In genomic region chr9:41061446-41061845, GRCm38 (mm10) we compare ENCODE assay signal across 21 mouse cellular contexts. TPM values are rescaled to one million over a fixed set of nuclear protein-coding genes. Genes with fewer than 3 reads are reported as not detected.
DNase-seq lines count a peak whose midpoint lies in the region; ATAC-seq and TF ChIP-seq lines count a peak whose summit lies in the region.
"Had no signal": no experiment of that assay in that cellular context is flagged by ENCODE, and none has a peak within 500 bp of the region (broad histone marks: within the 10 kb centered on the region; RNA-seq: fewer than 3 reads in every experiment).

No protein-coding gene starts in this region.

- DNase-seq in forebrain, postnatal 0 days = no peak
- DNase-seq in forebrain, embryonic 11.5 days (ENCODE audit: low spot score) = no peak
- peak; percentile 51 for DNase-seq in retina, embryonic 14.5 days (ENCODE audit: low spot score)
- DNase-seq in retina, postnatal 1 day = no peak
- no peak for DNase-seq in gastrocnemius, adult 18-20 months (ENCODE audit: low spot score)
- DNase-seq in adrenal gland, adult 18-20 months (ENCODE audit: low spot score in 2 of 2) = no peak
- DNase-seq: B cell, adult 2 months; cerebellum, adult 9-11 months; gastrocnemius, postnatal 36 days; lung, postnatal 14 days; thymus, postnatal 36 days had no signal

- no peak for ATAC-seq in forebrain, postnatal 0 days
- no peak for ATAC-seq in forebrain, embryonic 11.5 days (replicated peaks; ENCODE audit: low FRiP score)
- no peak for ATAC-seq in hindbrain, embryonic 16.5 days
- ATAC-seq in neural tube, embryonic 15.5 days (ENCODE audit: low FRiP score) = no peak
- ATAC-seq: forebrain, embryonic 15.5 days; intestine, postnatal 0 days had no signal

- 0 out of 2 replicates have a peak overlapping the region, but pooled peaks have one; percentile 15 for H3K27ac ChIP-seq in forebrain, postnatal 0 days (ENCODE audit: low read depth, low read length)
- H3K27ac ChIP-seq in forebrain, embryonic 11.5 days (ENCODE audit: low read depth, low read length) = no peak overlapping the region
- 0 out of 2 replicates have a peak overlapping the region, but pooled peaks have one; percentile 46 for H3K27ac ChIP-seq in hindbrain, embryonic 16.5 days (ENCODE audit: low read depth, low read length)
- H3K27ac ChIP-seq in neural tube, embryonic 15.5 days (replicated peaks) = peak overlapping the region; percentile 48; the same call in 1 of the 2 replicates
- H3K27ac ChIP-seq: kidney, embryonic 15.5 days; limb, embryonic 15.5 days had no signal

- 46% methylated on average over 5 of the region's 5 CpGs for WGBS in forebrain, postnatal 0 days
- WGBS in forebrain, embryonic 11.5 days = 33% methylated on average over 5 of the region's 5 CpGs
- 40% methylated on average over 5 of the region's 5 CpGs for WGBS in hindbrain, embryonic 16.5 days
- 23% methylated on average over 5 of the region's 5 CpGs for WGBS in neural tube, embryonic 15.5 days

- H3K27me3 ChIP-seq in forebrain, postnatal 0 days (ENCODE audit: insufficient read depth, low read length) = no peaks in the 10 kb centered on the region
- H3K27me3 ChIP-seq in forebrain, embryonic 11.5 days (ENCODE audit: control insufficient read depth, insufficient read depth, low read length) = no peaks in the 10 kb centered on the region
- H3K27me3 ChIP-seq in hindbrain, embryonic 16.5 days (replicated peaks; ENCODE audit: control insufficient read depth, insufficient read depth, low read length) = no peaks in the 10 kb centered on the region
- no peaks in the 10 kb centered on the region for H3K27me3 ChIP-seq in neural tube, embryonic 15.5 days (replicated peaks)
- H3K27me3 ChIP-seq: forebrain, embryonic 15.5 days; kidney, embryonic 15.5 days; limb, embryonic 15.5 days had no signal

- no peak overlapping the region for H3K4me2 ChIP-seq in forebrain, postnatal 0 days (ENCODE audit: low read depth)
- no peak overlapping the region for H3K4me2 ChIP-seq in forebrain, embryonic 11.5 days (ENCODE audit: low read depth, low read length, severe bottlenecking)
- H3K4me2 ChIP-seq in hindbrain, embryonic 16.5 days (ENCODE audit: low read length) = no peak overlapping the region
- no peak overlapping the region for H3K4me2 ChIP-seq in neural tube, embryonic 15.5 days
- H3K4me2 ChIP-seq: forebrain, embryonic 15.5 days; kidney, embryonic 15.5 days; limb, embryonic 15.5 days had no signal

- H3K9me3 ChIP-seq in forebrain, postnatal 0 days (ENCODE audit: low read length) = no peaks in the 10 kb centered on the region
- no peaks in the 10 kb centered on the region for H3K9me3 ChIP-seq in forebrain, embryonic 11.5 days (ENCODE audit: control insufficient read depth, low read length)
- H3K9me3 ChIP-seq in hindbrain, embryonic 16.5 days (ENCODE audit: control insufficient read depth, low read length) = no peaks in the 10 kb centered on the region
- H3K9me3 ChIP-seq in neural tube, embryonic 15.5 days (replicated peaks) = no peaks in the 10 kb centered on the region
- H3K9me3 ChIP-seq: forebrain, embryonic 15.5 days; kidney, embryonic 15.5 days; limb, embryonic 15.5 days had no signal

- no peak overlapping the region for H3K9ac ChIP-seq in forebrain, postnatal 0 days
- no peak overlapping the region for H3K9ac ChIP-seq in forebrain, embryonic 11.5 days (ENCODE audit: low read length)
- no peak overlapping the region for H3K9ac ChIP-seq in hindbrain, embryonic 16.5 days (ENCODE audit: low read depth, low read length)
- H3K9ac ChIP-seq in neural tube, embryonic 15.5 days (replicated peaks) = no peak overlapping the region
- H3K9ac ChIP-seq: forebrain, embryonic 15.5 days; kidney, embryonic 15.5 days; limb, embryonic 15.5 days had no signal

- H3K4me1 ChIP-seq in forebrain, postnatal 0 days (ENCODE audit: insufficient read depth) = no peaks in the 10 kb centered on the region
- H3K4me1 ChIP-seq in forebrain, embryonic 11.5 days (replicated peaks; ENCODE audit: control insufficient read depth, insufficient read depth, low read length) = no peaks in the 10 kb centered on the region; the same call in 1 of the 2 replicates
- H3K4me1 ChIP-seq in hindbrain, embryonic 16.5 days (ENCODE audit: control insufficient read depth, insufficient read depth, low read depth, low read length) = peaks cover 10% of the 10 kb centered on the region
- H3K4me1 ChIP-seq in neural tube, embryonic 15.5 days = peaks cover 21% of the 10 kb centered on the region

- no peak for TF ChIP-seq CTCF in forebrain, postnatal 0 days (IDR thresholded peaks at IDR 0.05; ENCODE audit: low read depth)

- H3K4me3 ChIP-seq in forebrain, postnatal 0 days (ENCODE audit: low read depth, low read length) = no peak overlapping the region
- no peak overlapping the region for H3K4me3 ChIP-seq in forebrain, embryonic 11.5 days (ENCODE audit: low read depth, low read length)
- H3K4me3 ChIP-seq in hindbrain, embryonic 16.5 days (ENCODE audit: low read length) = no peak overlapping the region
- no peak overlapping the region for H3K4me3 ChIP-seq in neural tube, embryonic 15.5 days (replicated peaks)
- H3K4me3 ChIP-seq: forebrain, embryonic 15.5 days; kidney, embryonic 15.5 days; limb, embryonic 15.5 days had no signal

- no peaks in the 10 kb centered on the region for H3K36me3 ChIP-seq in forebrain, postnatal 0 days (ENCODE audit: insufficient read depth)
- H3K36me3 ChIP-seq in forebrain, embryonic 11.5 days (ENCODE audit: control insufficient read depth, insufficient read depth, low read length) = no peaks in the 10 kb centered on the region
- no peaks in the 10 kb centered on the region for H3K36me3 ChIP-seq in hindbrain, embryonic 16.5 days (ENCODE audit: control insufficient read depth, insufficient read depth, low read length)
- H3K36me3 ChIP-seq in neural tube, embryonic 15.5 days = no peaks in the 10 kb centered on the region
- H3K36me3 ChIP-seq: forebrain, embryonic 15.5 days; kidney, embryonic 15.5 days; limb, embryonic 15.5 days had no signal

RNA-seq across cellular contexts. Expression of gene Crtam, which starts 57.0 kb away (rescaled TPM):
- 0.10 and 0.54 TPM in 2 replicates for total RNA-seq in forebrain, postnatal 0 days (2014; rRNA removed)
- polyA plus RNA-seq in forebrain, postnatal 0 days (2015; fragmentation: Nextera tagmentation; extraction: Ambion mirVana) = 0.11 and 0.14 TPM in 2 replicates
- polyA plus RNA-seq in forebrain, embryonic 11.5 days (2014; fragmentation: Nextera tagmentation; extraction: Ambion mirVana) = not detected in 2 replicates
- 0.06 and 0.40 TPM in 2 replicates for polyA plus RNA-seq in hindbrain, embryonic 16.5 days (2015; fragmentation: Nextera tagmentation; extraction: Ambion mirVana)
- 0.08 and 0.15 TPM in 2 replicates for polyA plus RNA-seq in neural tube, embryonic 15.5 days (2015; fragmentation: Nextera tagmentation; extraction: Ambion mirVana)
- total RNA-seq in gastrocnemius, adult 18-20 months (2021) = not detected
- under 1 TPM in 1 of 2 experiments, not detected in 1; 0.17 TPM for total RNA-seq in adrenal gland, adult 18-20 months (2021)
- total RNA-seq: gastrocnemius, postnatal 36 days; hematopoietic stem cell, adult 5-6 weeks; left cerebral cortex, postnatal 25 days had no signal
- polyA plus RNA-seq: cortical plate, adult 2 months; forebrain, embryonic 15.5 days; stomach, embryonic 14.5 days had no signal
